26 mouse cellular contexts compared by ENCODE assay signal in the genomic region with DNA sequence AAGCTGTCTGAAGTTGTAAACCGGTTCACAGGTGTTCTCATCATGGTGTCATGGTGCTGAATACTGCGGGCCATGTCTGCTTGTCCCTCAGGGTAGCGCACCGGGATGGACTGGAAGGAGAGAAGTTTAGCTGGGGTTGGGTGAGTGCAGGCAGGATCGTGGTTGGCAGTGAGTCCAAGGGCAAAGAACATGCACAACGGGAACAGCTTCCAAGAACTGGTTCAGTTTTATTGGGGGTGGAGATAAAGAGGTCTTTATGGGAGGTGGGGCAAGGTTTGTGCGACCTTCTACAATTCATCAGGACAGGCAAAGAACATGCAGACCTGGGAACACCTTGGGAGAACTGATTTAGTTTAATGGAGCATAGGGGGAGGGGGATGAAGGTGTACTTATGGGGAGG. TPM values are rescaled to one million over a fixed set of nuclear protein-coding genes. Genes with fewer than 3 reads are reported as not detected.
DNase-seq lines count a peak whose midpoint lies in the region; ATAC-seq and TF ChIP-seq lines count a peak whose summit lies in the region.
"Had no signal": no experiment of that assay in that cellular context is flagged by ENCODE, and none has a peak within 500 bp of the region (broad histone marks: within the 10 kb centered on the region; RNA-seq: fewer than 3 reads in every experiment).

No protein-coding gene starts in this region.

- H3K4me3 ChIP-seq in CH12.LX (replicated peaks in 1 of 3; ENCODE audit: low read depth in 2 of 3, low read length in 2 of 3, poor library complexity in 1 of 3), result no peak overlapping the region
- no peak overlapping the region for H3K4me3 ChIP-seq in intestine, embryonic 16.5 days (ENCODE audit: low read length)
- no peak overlapping the region for H3K4me3 ChIP-seq in midbrain, embryonic 16.5 days (ENCODE audit: low read depth, low read length)
- H3K4me3 ChIP-seq: embryonic facial prominence, embryonic 12.5 days; embryonic facial prominence, embryonic 15.5 days; gastrocnemius, adult 2 months; heart, embryonic 12.5 days; heart, embryonic 15.5 days; hindbrain, embryonic 15.5 days had no signal

- H3K27me3 ChIP-seq in CH12.LX (replicated peaks), result no peaks in the 10 kb centered on the region
- H3K27me3 ChIP-seq in intestine, embryonic 16.5 days (replicated peaks; ENCODE audit: control insufficient read depth, insufficient read depth, low read length), result no peaks in the 10 kb centered on the region
- no peaks in the 10 kb centered on the region for H3K27me3 ChIP-seq in midbrain, embryonic 16.5 days (ENCODE audit: control insufficient read depth, insufficient read depth, low read depth, low read length)
- H3K27me3 ChIP-seq: embryonic facial prominence, embryonic 12.5 days; embryonic facial prominence, embryonic 15.5 days; heart, embryonic 12.5 days; heart, embryonic 15.5 days; hindbrain, embryonic 15.5 days had no signal

- dilution Hi-C loops in CH12.LX (cut with MboI; ENCODE audit: extremely low pct_ligation_motif_present, extremely low pct_unique_long_range_greater_than_20kb, low sequenced_read_pairs), result no loop called here

- H3K79me2 ChIP-seq in CH12.LX (replicated peaks; ENCODE audit: control insufficient read depth, extremely low read depth, insufficient read depth, poor library complexity, severe bottlenecking), result no peaks in the 10 kb centered on the region

- no peak for TF ChIP-seq CTCF in CH12.LX (conservative IDR thresholded peaks at IDR 0.05 in 1 of 2, IDR thresholded peaks at IDR 0.05 in 1 of 2; ENCODE audit: low read depth in 2 of 2, low read length in 2 of 2)

- H3K36me3 ChIP-seq in CH12.LX (replicated peaks in 1 of 2; ENCODE audit: control insufficient read depth in 1 of 2, insufficient read depth in 1 of 2, low read length in 1 of 2), result no peaks in the 10 kb centered on the region
- no peaks in the 10 kb centered on the region for H3K36me3 ChIP-seq in intestine, embryonic 16.5 days (ENCODE audit: control insufficient read depth, insufficient read depth, low read length)
- H3K36me3 ChIP-seq in midbrain, embryonic 16.5 days (ENCODE audit: control insufficient read depth, insufficient read depth, low read length), result no peaks in the 10 kb centered on the region
- H3K36me3 ChIP-seq: embryonic facial prominence, embryonic 12.5 days; embryonic facial prominence, embryonic 15.5 days; heart, embryonic 12.5 days; heart, embryonic 15.5 days; hindbrain, embryonic 15.5 days had no signal

- no peak overlapping the region for H3K9ac ChIP-seq in CH12.LX (ENCODE audit: insufficient read depth, low read depth)
- H3K9ac ChIP-seq in intestine, embryonic 16.5 days (ENCODE audit: low read depth, low read length), result no peak overlapping the region
- H3K9ac ChIP-seq in midbrain, embryonic 16.5 days (ENCODE audit: low read depth, low read length), result no peak overlapping the region
- H3K9ac ChIP-seq: embryonic facial prominence, embryonic 12.5 days; embryonic facial prominence, embryonic 15.5 days; forebrain, postnatal 0 days; heart, embryonic 12.5 days; heart, embryonic 15.5 days; hindbrain, embryonic 15.5 days had no signal

- WGBS in intestine, embryonic 16.5 days, result 66% methylated on average over 7 of the region's 7 CpGs
- 90% methylated on average over 7 of the region's 7 CpGs for WGBS in midbrain, embryonic 16.5 days

- H3K27ac ChIP-seq in CH12.LX (ENCODE audit: insufficient read depth, low read depth), result no peak overlapping the region
- H3K27ac ChIP-seq in intestine, embryonic 16.5 days (ENCODE audit: low read length), result no peak overlapping the region
- no peak overlapping the region for H3K27ac ChIP-seq in midbrain, embryonic 16.5 days (ENCODE audit: low read length)
- H3K27ac ChIP-seq: embryonic facial prominence, embryonic 12.5 days; embryonic facial prominence, embryonic 15.5 days; gastrocnemius, adult 2 months; heart, embryonic 15.5 days; hindbrain, embryonic 15.5 days had no signal

- H3K4me2 ChIP-seq in CH12.LX (ENCODE audit: insufficient read depth, low read depth, poor library complexity, severe bottlenecking), result peak overlapping the region; percentile 27; the same call in 1 of the 2 replicates
- no peak overlapping the region for H3K4me2 ChIP-seq in intestine, embryonic 16.5 days (ENCODE audit: low read depth, low read length)
- H3K4me2 ChIP-seq in midbrain, embryonic 16.5 days (ENCODE audit: low read length), result no peak overlapping the region
- H3K4me2 ChIP-seq: embryonic facial prominence, embryonic 12.5 days; embryonic facial prominence, embryonic 15.5 days; heart, embryonic 12.5 days; heart, embryonic 15.5 days; hindbrain, embryonic 15.5 days had no signal

- peak; percentile 93 for ATAC-seq in intestine, embryonic 16.5 days
- ATAC-seq in midbrain, embryonic 16.5 days, result no peak
- ATAC-seq: CD4-positive, CD25-positive, alpha-beta regulatory T cell, adult 4 months; forebrain, embryonic 14.5 days; forebrain, postnatal 0 days had no signal

- DNase-seq in adrenal gland, postnatal 36 days, result peak; percentile 16 to 24
- DNase-seq in adrenal gland, postnatal 4 days (ENCODE audit: low spot score in 2 of 2), result no peak
- DNase-seq in CH12.LX (ENCODE audit: extremely low read depth), result no peak
- peak; percentile 1 for DNase-seq in ZHBTc4 (ENCODE audit: low read depth, low spot score)
- no peak for DNase-seq in spleen, postnatal 4 days (ENCODE audit: low spot score in 2 of 2)
- no peak for DNase-seq in kidney, adult 9 months
- DNase-seq: adrenal gland, postnatal 10 days; cerebellum, adult 11 months; cerebellum, adult 2 months; cerebellum, adult 9-11 months; cerebellum, postnatal 25 days; forebrain, postnatal 0 days; gastrocnemius, adult 2 months; gastrocnemius, postnatal 14 days; heart, postnatal 10 days; heart, postnatal 4 days; kidney, adult 11 months had no signal

- no peaks in the 10 kb centered on the region for H3K9me3 ChIP-seq in CH12.LX (replicated peaks; ENCODE audit: low read length)
- no peaks in the 10 kb centered on the region for H3K9me3 ChIP-seq in intestine, embryonic 16.5 days (ENCODE audit: control insufficient read depth, low read length)
- H3K9me3 ChIP-seq in midbrain, embryonic 16.5 days (replicated peaks; ENCODE audit: control insufficient read depth, low read length, poor library complexity, severe bottlenecking), result no peaks in the 10 kb centered on the region
- H3K9me3 ChIP-seq: embryonic facial prominence, embryonic 12.5 days; embryonic facial prominence, embryonic 15.5 days; heart, embryonic 12.5 days; heart, embryonic 15.5 days; hindbrain, embryonic 15.5 days had no signal

- no peak for TF ChIP-seq RAD21 in CH12.LX (IDR thresholded peaks at IDR 0.05; ENCODE audit: low read depth, low read length)

- peaks cover 0 to 2% of the 10 kb centered on the region in 2 experiments; a peak in 1 of 4 replicates for H3K4me1 ChIP-seq in CH12.LX (ENCODE audit: control insufficient read depth in 1 of 2, insufficient read depth in 2 of 2)
- H3K4me1 ChIP-seq in intestine, embryonic 16.5 days (ENCODE audit: control insufficient read depth, insufficient read depth, low read length), result no peaks in the 10 kb centered on the region
- H3K4me1 ChIP-seq in midbrain, embryonic 16.5 days (ENCODE audit: control insufficient read depth, insufficient read depth, low read length), result no peaks in the 10 kb centered on the region
- H3K4me1 ChIP-seq: embryonic facial prominence, embryonic 12.5 days; embryonic facial prominence, embryonic 15.5 days; heart, embryonic 12.5 days; heart, embryonic 15.5 days; hindbrain, embryonic 15.5 days had no signal

- TF ChIP-seq POLR2A in CH12.LX (IDR thresholded peaks at IDR 0.05; ENCODE audit: low read depth, low read length), result no peak

- in situ Hi-C loops in CH12.LX (cut with MboI; ENCODE audit: low pct_ligation_motif_present, low pct_unique_long_range_greater_than_20kb, low sequenced_read_pairs), result no loop called here

- no peak for TF ChIP-seq EP300 in CH12.LX (IDR thresholded peaks at IDR 0.05; ENCODE audit: low read length)

TF ChIP-seq in CH12.LX, 34 proteins besides CTCF, POLR2A, EP300 and RAD21:
- TF ChIP-seq TBP (conservative IDR thresholded peaks at IDR 0.05; ENCODE audit: low read depth, low read length), result no peak
- no peak for TF ChIP-seq UBTF (IDR thresholded peaks at IDR 0.05; ENCODE audit: low read depth, low read length)
- TF ChIP-seq GABPA (IDR thresholded peaks at IDR 0.05; ENCODE audit: insufficient replicate concordance, low read depth, low read length), result no peak
- no peak for TF ChIP-seq KAT2A (IDR thresholded peaks at IDR 0.05; ENCODE audit: insufficient replicate concordance, low read length)
- TF ChIP-seq JUND (conservative IDR thresholded peaks at IDR 0.05; ENCODE audit: low read depth, low read length), result no peak
- TF ChIP-seq MYC (IDR thresholded peaks at IDR 0.05; ENCODE audit: low read depth, low read length), result no peak
- TF ChIP-seq ZKSCAN1 (IDR thresholded peaks at IDR 0.05; ENCODE audit: borderline replicate concordance, low read depth, low read length), result no peak
- no peak for TF ChIP-seq RCOR1 (conservative IDR thresholded peaks at IDR 0.05; ENCODE audit: low read depth, low read length)
- TF ChIP-seq MXI1 (IDR thresholded peaks at IDR 0.05; ENCODE audit: low read depth, low read length), result no peak
- TF ChIP-seq PAX5 (IDR thresholded peaks at IDR 0.05; ENCODE audit: low read length), result no peak
- no peak for TF ChIP-seq ELF1 (IDR thresholded peaks at IDR 0.05; ENCODE audit: low read depth, low read length)
- no peak for TF ChIP-seq E2F4 (IDR thresholded peaks at IDR 0.05; ENCODE audit: insufficient replicate concordance, low read depth, low read length)
- TF ChIP-seq SIN3A (IDR thresholded peaks at IDR 0.05; ENCODE audit: low read length), result no peak
- TF ChIP-seq HCFC1 (IDR thresholded peaks at IDR 0.05; ENCODE audit: low read depth, low read length), result no peak
- TF ChIP-seq ZNF384 (IDR thresholded peaks at IDR 0.05; ENCODE audit: low read depth, low read length), result no peak
- no peak for TF ChIP-seq JUN (IDR thresholded peaks at IDR 0.05; ENCODE audit: insufficient read depth, low read depth, low read length)
- no peak for TF ChIP-seq ZC3H11A (IDR thresholded peaks at IDR 0.05; ENCODE audit: low read depth, low read length)
- TF ChIP-seq BHLHE40 (IDR thresholded peaks at IDR 0.05; ENCODE audit: low read depth, low read length), result no peak
- TF ChIP-seq POLR2AphosphoS2 (IDR thresholded peaks at IDR 0.05; ENCODE audit: low read depth, low read length), result no peak
- TF ChIP-seq MEF2A (IDR thresholded peaks at IDR 0.05; ENCODE audit: borderline replicate concordance, low read depth, low read length), result no peak

RNA-seq across cellular contexts. Expression of a gene that starts 17.1 kb away (rescaled TPM):
- total RNA-seq in adrenal gland, postnatal 36 days (2021), result 10 to 100 TPM; 50.6 to 52.9 TPM
- 10 to 100 TPM; 64.4 to 65.7 TPM for total RNA-seq in adrenal gland, postnatal 4 days (2021)
- total RNA-seq in CH12.LX (2012; rRNA removed) (39.7 and 52.8 TPM in 2 replicates), CH12.LX (2014; rRNA removed) (55.4 and 58.5 TPM in 2 replicates)
- 35.8 and 38.9 TPM in 2 replicates for polyA plus RNA-seq in CH12.LX (2012; ENCODE audit: insufficient read length, low read depth)
- polyA plus RNA-seq in intestine, embryonic 16.5 days (2015; fragmentation: Nextera tagmentation; extraction: Ambion mirVana), result 56.5 and 59.8 TPM in 2 replicates
- polyA plus RNA-seq in midbrain, embryonic 16.5 days (2015; fragmentation: Nextera tagmentation; extraction: Ambion mirVana), result 164 and 172 TPM in 2 replicates

Comparison
In these comparisons a context has a peak if more than half of its experiments do, and no peak if none do; other contexts are left out.
1. DNase-seq: peak in adrenal gland, postnatal 36 days (2 of 2) and ZHBTc4 (single experiment); none in adrenal gland, postnatal 4 days (0 of 2), CH12.LX (single experiment), spleen, postnatal 4 days (0 of 2) and kidney, adult 9 months (single experiment).